Mouse (Mus musculus) naive thymus-derived CD4-positive, alpha-beta T cell, adult 2 months (primary cell): Measurements from ENCODE around the gene Runx2.
A peak's percentile ranks its signal among the peaks of the same experiment; 100 is the strongest.

Experiments used
- DNase-seq: peaks from one replicate; pipeline ENCODE4 v3.0.0-alpha.2; 2011; ENCODE audit warnings: low read depth

Gene Runx2

GRCm38 (mm10) chr17:44768522-44768921 lies 46.1 kb downstream of the Runx2 start:
- DNase-seq = no peak

- DNase-seq = no peak
Measured at GRCm38 (mm10) chr17:44767375-44767774, 47.2 kb downstream of the Runx2 start.

- no peak for DNase-seq
Measured at GRCm38 (mm10) chr17:44766975-44767374, 47.6 kb downstream of the Runx2 start.

- peak; percentile 14 for DNase-seq
Measured at GRCm38 (mm10) chr17:44766318-44766717, 48.3 kb downstream of the Runx2 start.

GRCm38 (mm10) chr17:44745378-44745777 lies 69.2 kb downstream of the Runx2 start:
- DNase-seq = no peak

GRCm38 (mm10) chr17:44743780-44744179 lies 70.8 kb downstream of the Runx2 start:
- no peak for DNase-seq

- no peak for DNase-seq
Measured at GRCm38 (mm10) chr17:44742246-44742645, 72.4 kb downstream of the Runx2 start.

- peak; percentile 35 for DNase-seq
Measured at GRCm38 (mm10) chr17:44738121-44738637, 76.4 kb downstream of the Runx2 start.

- peak; percentile 53 for DNase-seq
Measured at GRCm38 (mm10) chr17:44737275-44738120, 77.1 kb downstream of the Runx2 start.

GRCm38 (mm10) chr17:44735991-44736561 lies 78.5 kb downstream of the Runx2 start:
- peak; percentile 72 for DNase-seq

- peak; percentile 60 for DNase-seq
Measured at GRCm38 (mm10) chr17:44735223-44735990, 79.2 kb downstream of the Runx2 start.

GRCm38 (mm10) chr17:44734501-44735222 lies 79.9 kb downstream of the Runx2 start:
- DNase-seq = peak; percentile 46

- DNase-seq = no peak
Measured at GRCm38 (mm10) chr17:44733544-44734310, 80.9 kb downstream of the Runx2 start.

GRCm38 (mm10) chr17:44728464-44728863 lies 86.1 kb downstream of the Runx2 start:
- DNase-seq = no peak

GRCm38 (mm10) chr17:44727675-44728074 lies 86.9 kb downstream of the Runx2 start:
- no peak for DNase-seq

GRCm38 (mm10) chr17:44724805-44725480 lies 89.7 kb downstream of the Runx2 start:
- no peak for DNase-seq

- no peak for DNase-seq
Measured at GRCm38 (mm10) chr17:44724255-44724654, 90.3 kb downstream of the Runx2 start.

GRCm38 (mm10) chr17:44722103-44722792 lies 92.3 kb downstream of the Runx2 start:
- DNase-seq = no peak

- no peak for DNase-seq
Measured at GRCm38 (mm10) chr17:44718591-44718990, 96.0 kb downstream of the Runx2 start.

GRCm38 (mm10) chr17:44718036-44718435 lies 96.6 kb downstream of the Runx2 start:
- DNase-seq = peak; percentile 31
